Mouse (Mus musculus) adrenal gland, adult (tissue): ENCODE data around the gene Gm15293.
"Not testable (repeated sequence)": the region's sequence is repeated elsewhere in the genome, so short reads cannot be mapped to it uniquely, and the experiment has no call there.

Experiments
- DNase-seq, 2 experiments: peaks; one replicate each; pipeline ENCODE4 v3.0.0; 2022 to 2023; ENCODE audit warnings: low spot score in 1 of 2; ENCODE audit not compliant: inconsistent age in 2 of 2

The Gm15293 gene

DNA sequence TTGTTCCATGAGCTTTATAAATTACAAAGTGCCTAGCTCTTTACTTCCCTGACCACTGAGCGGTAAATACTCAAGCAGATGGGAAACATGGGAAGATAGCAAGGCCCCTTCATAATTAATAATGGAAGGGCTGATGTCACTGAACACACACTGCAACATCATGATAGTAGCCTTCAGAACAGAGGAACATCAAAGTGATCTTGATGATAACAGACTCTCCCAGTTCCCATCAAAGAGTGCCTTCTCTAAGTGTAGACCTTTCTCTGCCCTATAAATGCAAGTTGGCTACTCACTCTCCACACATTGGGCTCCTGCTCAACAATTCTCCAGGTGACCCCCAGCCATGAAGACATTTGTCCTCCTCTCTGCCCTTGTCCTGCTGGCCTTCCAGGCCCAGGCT lies at the start of gene Gm15293:
Gene Gm15293 (plus strand): TSS at position 301 of the 400 bp plus-strand sequence.
- DNase-seq, result not testable (repeated sequence)

DNA sequence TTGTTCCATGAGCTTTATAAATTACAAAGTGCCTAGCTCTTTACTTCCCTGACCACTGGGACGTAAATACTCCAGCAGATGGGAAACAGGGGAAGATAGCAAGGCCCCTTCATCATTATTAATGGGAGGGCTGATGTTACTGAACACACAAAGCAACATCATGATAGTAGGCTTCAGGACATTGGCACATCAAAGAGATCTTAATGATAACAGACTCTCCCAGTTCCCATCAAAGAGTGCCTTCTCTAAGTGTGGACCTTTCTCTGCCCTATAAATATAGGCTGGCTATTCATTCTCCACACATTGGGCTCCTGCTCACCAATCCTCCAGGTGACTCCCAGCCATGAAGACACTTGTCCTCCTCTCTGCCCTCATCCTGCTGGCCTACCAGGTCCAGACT lies 39.4 kb upstream of the Gm15293 start, which contains the start of gene Defa22:
Gene Defa22 (plus strand): TSS at position 301 of the 400 bp plus-strand sequence.
- not testable (repeated sequence) for DNase-seq

DNA sequence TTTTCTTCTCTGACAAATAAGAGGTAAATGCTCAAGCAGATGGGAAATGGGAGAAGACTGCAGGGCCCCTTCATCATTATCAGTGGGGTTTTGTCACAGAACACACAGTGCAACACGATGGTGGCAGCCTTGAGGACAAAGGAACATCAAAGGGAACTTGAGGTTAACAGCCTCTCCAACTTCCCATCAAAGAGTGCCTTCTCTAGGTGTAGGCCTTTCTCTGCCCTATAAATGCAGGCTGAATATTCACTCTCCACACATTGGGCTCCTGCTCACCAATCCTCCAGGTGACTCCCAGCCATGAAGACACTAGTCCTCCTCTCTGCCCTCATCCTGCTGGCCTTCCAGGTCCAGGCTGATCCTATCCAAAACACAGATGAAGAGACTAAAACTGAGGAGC lies 10.0 kb upstream of the Gm15293 start, which contains the start of gene Defa31:
Gene Defa31 (plus strand): TSS at position 301 of the 400 bp plus-strand sequence.
- not testable (repeated sequence) for DNase-seq
